Mouse (Mus musculus) frontal cortex, postnatal 14 days (tissue): ENCODE results near the gene Rxylt1.

ENCODE experiments used
- DNase-seq, 2 experiments: peaks; one replicate each; pipeline ENCODE4 v3.0.0; 2022; ENCODE audit warnings: low spot score in 2 of 2

Rxylt1 gene

DNA sequence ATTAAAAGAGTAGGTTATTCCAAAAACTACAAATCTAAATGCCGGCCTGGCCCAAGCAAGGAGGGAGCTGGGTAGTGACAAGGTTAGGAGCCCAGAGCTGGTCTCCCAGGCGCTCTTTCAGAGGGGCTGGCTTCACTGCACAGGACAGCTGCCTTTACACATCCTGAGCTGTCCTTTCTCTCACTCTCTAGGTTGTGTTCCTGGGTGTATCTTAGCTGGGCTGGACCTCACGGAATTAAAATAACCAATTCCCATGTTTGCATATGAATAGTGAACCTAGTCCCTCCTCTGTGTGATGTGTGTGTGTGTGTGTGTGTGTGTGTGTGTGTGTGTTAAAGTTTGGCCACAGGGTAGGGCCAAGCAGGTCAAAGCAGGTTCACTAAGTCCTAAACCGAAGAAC is 52.2 kb downstream of the Rxylt1 start:
- no peak for DNase-seq

DNA sequence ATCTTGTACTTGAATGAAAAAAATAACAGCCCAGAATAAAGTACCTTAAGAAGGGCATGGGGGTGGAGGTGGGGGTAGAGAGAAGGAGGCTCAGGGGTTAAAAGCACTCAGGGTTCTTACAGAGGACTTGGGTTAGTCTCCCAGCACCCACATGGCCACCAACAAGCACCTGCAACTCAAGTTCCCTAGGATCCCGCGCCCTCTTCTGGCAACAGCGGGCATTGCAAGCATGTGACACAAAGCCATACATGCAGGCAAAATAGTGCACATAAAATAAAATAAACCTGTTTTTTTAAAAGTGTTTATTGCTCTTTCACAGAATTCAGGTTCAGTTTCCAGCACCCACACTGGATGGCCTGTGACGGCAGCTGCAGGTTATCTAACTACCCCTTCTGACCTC is 56.8 kb downstream of the Rxylt1 start:
- no peak for DNase-seq

- DNase-seq: no peak
Observed at GRCm38 (mm10) chr10:122039566-122039965, 57.6 kb downstream of the Rxylt1 start.

GRCm38 (mm10) chr10:122038554-122038953 is 58.6 kb downstream of the Rxylt1 start:
- no peak for DNase-seq

DNA sequence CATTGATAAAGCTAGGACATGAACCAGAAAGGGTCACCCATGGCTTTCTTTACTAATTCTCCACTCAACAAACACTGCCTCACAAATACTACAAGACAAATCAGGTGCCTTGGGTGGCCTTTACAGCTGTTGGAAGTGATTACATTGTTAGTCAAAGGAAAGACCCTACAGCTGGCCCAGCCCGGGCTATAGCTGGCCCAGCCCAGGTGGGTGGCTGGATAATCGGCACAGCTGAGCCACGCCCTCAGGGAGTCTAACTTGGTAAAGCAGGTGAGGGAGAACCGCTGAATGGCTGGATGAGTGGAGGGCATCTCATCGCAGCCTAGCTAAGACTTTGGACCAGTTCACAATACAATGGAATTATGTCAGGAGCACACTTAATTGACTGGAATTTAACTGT is 63.9 kb downstream of the Rxylt1 start:
- no peak for DNase-seq

DNA sequence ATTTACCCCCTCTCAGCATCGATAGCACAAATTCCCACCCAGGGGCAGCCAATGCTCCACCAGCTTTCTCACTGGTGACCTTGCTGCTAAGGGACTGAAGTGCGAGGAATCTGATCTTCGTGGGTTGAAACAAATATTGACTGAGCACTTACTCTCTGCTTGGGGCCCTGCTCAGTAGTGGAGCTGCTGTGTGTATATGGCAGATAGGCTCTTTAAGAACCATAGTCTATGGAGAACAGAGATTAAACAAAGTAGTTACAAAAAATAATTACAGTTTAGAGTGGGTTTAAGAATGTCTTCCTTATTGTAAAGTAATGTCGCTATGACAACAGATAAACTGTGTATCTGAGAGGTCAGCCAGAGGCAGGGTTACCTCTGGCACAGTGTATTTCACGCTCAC is 66.8 kb downstream of the Rxylt1 start:
- DNase-seq: no peak

- DNase-seq: no peak
Observed at GRCm38 (mm10) chr10:122029738-122030137, 67.4 kb downstream of the Rxylt1 start.
